Mouse (Mus musculus) small intestine, adult 2 months (tissue): ENCODE results near the gene Zfp12.

Source experiments
- CTCF ChIP-seq: fragments of 200-500 bp; IDR thresholded peaks from 2 replicates; pipeline ENCODE4 v1.5.1; 2012; ENCODE audit warnings: low read depth, mild to moderate bottlenecking, control low read depth, inconsistent platforms, low read length, moderate library complexity, mixed read lengths; ENCODE audit not compliant: insufficient replicate concordance, insufficient read length; ENCODE audit errors: extremely low read depth
- POLR2A ChIP-seq: fragments of 200-500 bp; IDR thresholded peaks from 2 replicates; pipeline ENCODE4 v1.6.1; 2012; ENCODE audit warnings: low read depth, mild to moderate bottlenecking, control low read depth, inconsistent platforms, low read length, moderate library complexity

DNA sequence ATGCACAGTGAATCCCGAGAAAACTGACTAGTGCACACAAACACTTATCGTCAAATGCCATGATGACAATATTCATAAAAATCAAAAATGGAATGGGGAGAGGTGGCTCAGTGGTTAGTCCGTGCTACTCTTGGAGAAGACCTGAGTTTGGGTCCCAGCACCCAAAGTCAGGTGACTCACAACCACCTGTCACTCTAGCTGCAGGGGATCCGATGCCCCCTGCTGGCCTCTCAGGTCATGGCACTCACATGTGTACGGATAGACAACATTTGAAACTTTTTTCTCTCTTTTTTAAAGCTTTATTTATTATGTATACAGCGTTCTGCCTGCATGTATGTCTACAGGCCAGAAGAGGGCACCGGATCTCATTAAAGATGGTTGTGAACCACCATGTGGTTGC lies 63.4 kb downstream of the Zfp12 start:
- TF ChIP-seq CTCF (peak; percentile 33; the same call in 1 of the 2 replicates), POLR2A (no peak)
